Mouse (Mus musculus) inflammation-experienced regulatory T-cells, adult 6 months (primary cell): ENCODE data around the gene Mslnl. TPM values are rescaled to one million over a fixed set of nuclear protein-coding genes. Genes with fewer than 3 reads are reported as not detected.

ENCODE experiments used
- ATAC-seq: one replicate; pipeline ENCODE4 v1.8.0; 2017
- polyA plus RNA-seq, 3 experiments: library from polyadenylated mRNA; unstranded; fragments of 100-300 nt; shearing (Covaris generic); gene quantifications; one replicate each; pipeline ENCODE4 v1.2.1; 2017

The Mslnl gene
- polyA plus RNA-seq, 3 experiments from 2014 or later: not detected

DNA sequence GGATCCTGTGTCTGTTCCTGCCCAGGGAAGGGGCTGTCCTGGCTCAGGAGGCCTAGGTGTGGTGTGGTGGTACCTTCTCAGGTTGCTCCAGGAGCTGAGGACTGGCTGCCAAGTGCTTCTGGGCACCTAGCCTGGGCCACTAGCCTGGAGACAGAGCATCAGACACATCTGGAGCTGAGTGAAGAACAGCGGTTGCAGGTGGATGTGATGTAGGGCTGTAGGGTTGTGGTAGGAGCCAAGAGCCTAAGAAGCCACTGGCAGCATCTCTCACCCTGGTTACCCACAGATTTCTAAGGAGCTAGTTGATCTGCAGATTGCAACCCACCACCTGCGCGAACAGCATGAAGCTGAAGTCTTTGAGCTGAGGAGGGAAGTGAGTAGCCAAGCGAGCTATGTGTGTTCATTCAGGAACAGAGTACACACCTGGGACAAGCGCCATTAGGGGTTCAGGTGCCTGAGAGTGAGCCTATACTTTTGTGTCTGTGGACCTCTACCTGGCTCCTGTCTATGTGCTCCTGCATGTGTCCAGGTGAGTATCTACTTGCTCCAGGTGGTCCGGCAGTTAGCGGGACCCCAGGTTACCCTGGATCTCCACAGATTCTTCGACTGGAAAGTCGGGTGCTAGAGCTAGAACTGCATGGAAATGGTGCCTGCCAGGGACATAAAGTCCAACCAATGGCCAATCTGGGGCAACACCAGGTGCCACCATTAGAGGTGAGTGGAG is 51.1 kb downstream of the Mslnl start:
- no peak for ATAC-seq

GRCm38 (mm10) chr17:25791320-25791842 is 55.5 kb downstream of the Mslnl start:
- no peak for ATAC-seq

- ATAC-seq: peak; percentile 63
Measured at GRCm38 (mm10) chr17:25791843-25792527, 56.1 kb downstream of the Mslnl start.

DNA sequence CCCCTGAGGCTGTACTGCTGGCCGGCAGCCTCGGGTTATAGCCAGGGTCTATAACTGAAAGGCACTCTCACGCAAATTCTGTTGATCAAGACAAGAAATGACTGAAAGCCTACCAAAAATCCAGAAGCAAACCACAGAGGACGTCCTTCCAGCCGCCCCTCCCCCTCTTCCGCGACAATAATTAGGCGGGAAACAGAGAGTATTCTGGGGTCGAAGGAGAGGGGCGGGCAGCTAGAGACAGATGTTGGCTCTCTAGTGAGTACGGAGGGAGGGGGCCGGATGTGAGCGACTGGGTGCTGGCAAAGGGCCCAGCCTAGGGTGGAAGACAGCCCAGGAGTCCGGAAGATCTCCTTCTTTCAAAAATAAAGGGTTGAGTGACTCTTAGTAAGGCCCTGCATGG is 56.8 kb downstream of the Mslnl start, which contains the start of gene Fam173a:
Gene Fam173a (minus strand): TSS at position 287 of the 400 bp plus-strand sequence.
- ATAC-seq: peak; percentile 86

DNA sequence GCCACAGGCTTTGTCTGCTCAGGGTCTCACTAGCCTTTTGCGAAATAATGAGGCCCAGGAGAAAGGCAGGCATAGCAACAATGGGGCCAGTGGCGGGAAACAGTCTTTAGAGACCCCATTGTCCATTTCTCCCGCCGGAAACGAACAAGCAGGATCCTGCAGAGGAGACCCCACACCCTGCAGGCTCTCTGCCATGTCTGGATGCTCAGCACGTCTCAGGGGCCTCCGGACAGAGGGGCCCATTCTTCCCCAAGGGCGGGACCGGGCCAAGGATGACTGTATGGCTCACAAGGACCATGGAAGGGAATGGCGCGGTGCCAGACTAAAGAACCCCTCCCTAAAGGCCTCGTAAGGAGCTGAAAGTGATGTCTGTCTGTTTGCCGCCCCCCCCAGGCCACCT is 58.4 kb downstream of the Mslnl start:
- no peak for ATAC-seq

- no peak for ATAC-seq
Measured at GRCm38 (mm10) chr17:25794998-25795397, 59.2 kb downstream of the Mslnl start.

DNA sequence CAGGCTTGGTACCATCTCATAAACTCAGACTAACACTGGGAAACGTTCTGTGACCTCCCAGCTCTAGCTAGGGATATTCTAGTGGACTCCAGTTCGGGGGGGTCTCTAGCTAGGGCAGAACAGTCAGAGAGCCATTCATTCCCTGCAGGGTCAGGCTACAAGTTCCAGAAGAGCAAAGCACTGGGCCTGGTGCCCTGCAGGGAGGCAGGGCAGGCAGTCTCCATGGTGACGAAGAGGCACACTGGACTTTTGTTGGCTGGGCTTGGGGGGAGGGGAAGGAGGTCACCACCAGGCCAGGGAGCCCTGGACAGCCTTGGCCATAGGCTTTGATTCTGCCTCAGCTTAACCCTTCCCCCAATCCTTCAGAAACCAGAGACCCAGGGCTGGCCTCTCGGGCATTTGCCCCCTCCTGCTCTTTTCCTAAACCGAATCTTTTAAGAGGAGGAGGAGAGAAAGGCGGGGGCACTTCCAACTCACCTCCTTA is 59.8 kb downstream of the Mslnl start, which contains the start of gene AC134908.4:
Gene AC134908.4 (minus strand): TSS at position 51 of the 484 bp plus-strand sequence.
- no peak for ATAC-seq

- no peak for ATAC-seq
Measured at GRCm38 (mm10) chr17:25796211-25796771, 60.4 kb downstream of the Mslnl start.

DNA sequence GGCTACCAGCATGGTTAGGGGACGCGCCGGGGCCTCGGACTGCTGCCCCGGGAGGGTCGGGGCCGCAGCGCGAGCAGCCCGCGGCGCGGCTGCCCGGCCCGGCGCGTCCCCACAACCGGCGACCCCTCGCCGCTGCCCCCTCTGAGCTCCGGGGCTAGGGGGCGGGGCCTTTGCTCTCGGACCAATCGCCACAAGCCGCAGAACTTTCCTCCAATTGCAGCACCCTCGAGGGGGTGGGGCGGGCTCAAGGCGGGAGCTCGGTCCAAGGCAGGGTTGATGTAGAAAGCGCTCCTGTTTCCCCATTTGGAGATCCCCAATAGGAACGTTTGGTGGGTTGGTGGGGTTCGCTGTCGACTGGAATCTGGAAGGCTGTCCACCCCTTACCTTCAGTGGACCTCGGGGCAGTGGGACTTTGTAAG is 61.1 kb downstream of the Mslnl start, which contains the start of gene Metrn:
Gene Metrn (minus strand): TSS at position 186 of the 419 bp plus-strand sequence.
- ATAC-seq: peak; percentile 53

Other genes starting within 250 kb of the Mslnl start
- gene Sstr5, start 238.8 kb upstream of the Mslnl start, polyA plus RNA-seq: not detected
- not detected for gene Sox8, start 165.4 kb upstream of the Mslnl start, polyA plus RNA-seq
- 10 to 100 TPM; 11.3 to 19.4 (median 16.5) TPM for gene Lmf1, start 157.0 kb upstream of the Mslnl start, polyA plus RNA-seq
- gene Gng13, start 18.9 kb upstream of the Mslnl start, polyA plus RNA-seq: not detected
- gene Chtf18, start 8.6 kb upstream of the Mslnl start, polyA plus RNA-seq: 10 to 100 TPM in 1 of 3 experiments, 1 to 10 TPM in 2; 1.4 to 12.9 (median 3.9) TPM
- gene Rpusd1, start 8.4 kb upstream of the Mslnl start, polyA plus RNA-seq: 10 to 100 TPM in 2 of 3 experiments, 1 to 10 TPM in 1; 8.6 to 12.5 (median 11.2) TPM
- gene Msln, start 18.3 kb downstream of the Mslnl start, polyA plus RNA-seq: not detected
- 10 to 100 TPM; 16.4 to 18.4 (median 17.0) TPM for gene Narfl, start 37.7 kb downstream of the Mslnl start, polyA plus RNA-seq
- 10 to 100 TPM; 23.1 to 41.8 (median 31.1) TPM for gene Haghl, start 49.6 kb downstream of the Mslnl start, polyA plus RNA-seq
- gene Ccdc78, start 50.5 kb downstream of the Mslnl start, polyA plus RNA-seq: under 1 TPM in 2 of 3 experiments, not detected in 1; 0.50 to 0.75 TPM
- gene Fam173a, start 56.9 kb downstream of the Mslnl start, polyA plus RNA-seq: 100 to 1,000 TPM; 158 to 288 (median 193) TPM
- not detected for gene AC134908.4, start 59.6 kb downstream of the Mslnl start, polyA plus RNA-seq
- 1 to 10 TPM; 3.3 to 5.7 (median 5.6) TPM for gene Metrn, start 61.1 kb downstream of the Mslnl start, polyA plus RNA-seq
- gene Fbxl16, start 73.0 kb downstream of the Mslnl start, polyA plus RNA-seq: not detected
- 10 to 100 TPM; 13.8 to 23.4 (median 19.3) TPM for gene Wdr24, start 87.6 kb downstream of the Mslnl start, polyA plus RNA-seq
- gene Jmjd8, start 92.8 kb downstream of the Mslnl start, polyA plus RNA-seq: 10 to 100 TPM; 12.5 to 26.2 (median 23.9) TPM
- gene Stub1, start 97.4 kb downstream of the Mslnl start, polyA plus RNA-seq: 10 to 100 TPM; 60.7 to 79.7 (median 78.2) TPM
- gene Rhbdl1, start 101.3 kb downstream of the Mslnl start, polyA plus RNA-seq: 1 to 10 TPM in 1 of 3 experiments, not detected in 2; 1.7 TPM
- 1 to 10 TPM in 1 of 3 experiments, under 1 TPM in 2; 0.26 to 1.1 (median 0.67) TPM for gene Gm20683, start 105.7 kb downstream of the Mslnl start, polyA plus RNA-seq
- gene Rhot2, start 108.8 kb downstream of the Mslnl start, polyA plus RNA-seq: 10 to 100 TPM; 21.2 to 32.3 (median 23.4) TPM
- 1 to 10 TPM; 3.3 to 7.0 (median 6.8) TPM for gene Wdr90, start 125.5 kb downstream of the Mslnl start, polyA plus RNA-seq
- gene Mcrip2, start 132.7 kb downstream of the Mslnl start, polyA plus RNA-seq: 1 to 10 TPM; 2.5 to 3.9 (median 3.5) TPM
- 100 to 1,000 TPM in 1 of 3 experiments, 10 to 100 TPM in 2; 91.1 to 121 (median 98.2) TPM for gene Mettl26, start 139.0 kb downstream of the Mslnl start, polyA plus RNA-seq
- 1 to 10 TPM in 2 of 3 experiments, under 1 TPM in 1; 0.93 to 1.9 (median 1.4) TPM for gene Wfikkn1, start 144.8 kb downstream of the Mslnl start, polyA plus RNA-seq
- 1 to 10 TPM; 6.0 to 7.9 (median 7.5) TPM for gene Rab40c, start 183.7 kb downstream of the Mslnl start, polyA plus RNA-seq
- gene Pigq, start 208.9 kb downstream of the Mslnl start, polyA plus RNA-seq: 10 to 100 TPM; 22.0 to 28.6 (median 27.4) TPM
- gene Nhlrc4, start 208.9 kb downstream of the Mslnl start, polyA plus RNA-seq: not detected
- gene A930017K11Rik, start 216.5 kb downstream of the Mslnl start, polyA plus RNA-seq: not detected
- 1 to 10 TPM; 5.6 to 6.0 (median 5.7) TPM for gene Capn15, start 249.8 kb downstream of the Mslnl start, polyA plus RNA-seq